Mouse (Mus musculus) brain, adult 2 months (tissue): ENCODE measurements around the gene Grm7.

Source experiments
- DNase-seq: peaks from one replicate; pipeline ENCODE4 v3.0.0; 2011; ENCODE audit warnings: low read depth, low spot score

The Grm7 gene

GRCm38 (mm10) chr6:111558588-111558987 lies 913.2 kb downstream of the Grm7 start:
- peak; percentile 54 for DNase-seq

- no peak for DNase-seq
These were observed 914.1 kb downstream of the Grm7 start for GRCm38 (mm10) chr6:111559459-111559858.

- peak; percentile 59 for DNase-seq
These were observed 916.0 kb downstream of the Grm7 start for GRCm38 (mm10) chr6:111561347-111561746.

- DNase-seq, result no peak
These were observed 926.2 kb downstream of the Grm7 start for GRCm38 (mm10) chr6:111571471-111572088.

- DNase-seq, result no peak
These were observed 939.5 kb downstream of the Grm7 start for GRCm38 (mm10) chr6:111584851-111585250.

GRCm38 (mm10) chr6:111587572-111587971 lies 942.2 kb downstream of the Grm7 start:
- peak; percentile 52 for DNase-seq

GRCm38 (mm10) chr6:111601892-111602654 lies 956.7 kb downstream of the Grm7 start:
- DNase-seq, result peak; percentile 77

GRCm38 (mm10) chr6:111610396-111610795 lies 965.0 kb downstream of the Grm7 start:
- no peak for DNase-seq

- DNase-seq, result no peak
These were observed 968.5 kb downstream of the Grm7 start for GRCm38 (mm10) chr6:111613834-111614233.
